Mouse (Mus musculus): Measurements from ENCODE around the gene Ctsd. TPM values are rescaled to one million over a fixed set of nuclear protein-coding genes. Genes with fewer than 3 reads are reported as not detected.

The Ctsd gene
- polyA plus RNA-seq, 1 experiment: 1,150 TPM

- Histone ChIP-seq H3K4me1 (ENCODE audit: control insufficient read depth, insufficient read depth, insufficient read length, low read length) (peaks cover 41% of the 10 kb centered on the region; the same call in 1 of the 2 replicates), H3K4me3 (ENCODE audit: insufficient read depth, low read depth, low read length) (no peak overlapping the region), H3K27ac (replicated peaks; ENCODE audit: low read depth, low read length) (0 out of 2 replicates have a peak overlapping the region, but pooled peaks have one; percentile 11)
Measured at GRCm38 (mm10) chr7:142391108-142391507, 3.3 kb upstream of the Ctsd start.

- H3K4me3 ChIP-seq (ENCODE audit: insufficient read depth, low read depth, low read length): no peak overlapping the region
- peak overlapping the region; percentile 2; the same call in 1 of the 2 replicates for H3K27ac ChIP-seq (replicated peaks; ENCODE audit: low read depth, low read length)
- peaks cover 45% of the 10 kb centered on the region for H3K4me1 ChIP-seq (ENCODE audit: control insufficient read depth, insufficient read depth, insufficient read length, low read length)
Measured at GRCm38 (mm10) chr7:142389961-142390650, 2.3 kb upstream of the Ctsd start.

DNA sequence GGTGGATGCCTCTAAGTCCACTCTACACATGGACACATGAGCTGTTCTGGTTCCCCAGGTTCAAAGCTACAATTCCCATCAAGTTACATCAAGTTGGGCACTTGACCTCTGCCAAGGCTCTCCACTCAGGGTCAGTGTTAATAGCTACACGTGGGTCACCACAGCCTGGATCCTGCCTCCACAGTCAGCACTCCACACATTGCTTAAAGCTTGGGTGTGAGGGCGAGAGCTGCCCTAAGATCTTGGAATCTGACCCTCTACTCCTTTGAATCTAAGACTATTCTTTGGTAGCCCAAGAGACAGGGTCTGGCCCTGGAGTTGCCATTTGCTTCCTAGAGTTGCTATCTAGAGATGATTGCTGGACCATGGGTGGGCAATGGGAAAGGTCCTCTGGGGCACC, 902 bp upstream of the Ctsd start:
- Histone ChIP-seq H3K27ac (replicated peaks; ENCODE audit: low read depth, low read length) (no peak overlapping the region), H3K4me1 (ENCODE audit: control insufficient read depth, insufficient read depth, insufficient read length, low read length) (peaks cover 33% of the 10 kb centered on the region), H3K4me3 (ENCODE audit: insufficient read depth, low read depth, low read length) (no peak overlapping the region)

- H3K27ac ChIP-seq (replicated peaks; ENCODE audit: low read depth, low read length): peak overlapping the region; percentile 51; the same call in 1 of the 2 replicates
- peak overlapping the region; percentile 94 for H3K4me3 ChIP-seq (ENCODE audit: insufficient read depth, low read depth, low read length)
- peaks cover 27% of the 10 kb centered on the region for H3K4me1 ChIP-seq (ENCODE audit: control insufficient read depth, insufficient read depth, insufficient read length, low read length)
Measured at GRCm38 (mm10) chr7:142388198-142388597, 360 bp upstream of the Ctsd start.

GRCm38 (mm10) chr7:142386621-142387201, 1.1 kb downstream of the Ctsd start:
- Histone ChIP-seq H3K4me1 (ENCODE audit: control insufficient read depth, insufficient read depth, insufficient read length, low read length) (peaks cover 18% of the 10 kb centered on the region), H3K27ac (replicated peaks; ENCODE audit: low read depth, low read length) (peak overlapping the region; percentile 90)

DNA sequence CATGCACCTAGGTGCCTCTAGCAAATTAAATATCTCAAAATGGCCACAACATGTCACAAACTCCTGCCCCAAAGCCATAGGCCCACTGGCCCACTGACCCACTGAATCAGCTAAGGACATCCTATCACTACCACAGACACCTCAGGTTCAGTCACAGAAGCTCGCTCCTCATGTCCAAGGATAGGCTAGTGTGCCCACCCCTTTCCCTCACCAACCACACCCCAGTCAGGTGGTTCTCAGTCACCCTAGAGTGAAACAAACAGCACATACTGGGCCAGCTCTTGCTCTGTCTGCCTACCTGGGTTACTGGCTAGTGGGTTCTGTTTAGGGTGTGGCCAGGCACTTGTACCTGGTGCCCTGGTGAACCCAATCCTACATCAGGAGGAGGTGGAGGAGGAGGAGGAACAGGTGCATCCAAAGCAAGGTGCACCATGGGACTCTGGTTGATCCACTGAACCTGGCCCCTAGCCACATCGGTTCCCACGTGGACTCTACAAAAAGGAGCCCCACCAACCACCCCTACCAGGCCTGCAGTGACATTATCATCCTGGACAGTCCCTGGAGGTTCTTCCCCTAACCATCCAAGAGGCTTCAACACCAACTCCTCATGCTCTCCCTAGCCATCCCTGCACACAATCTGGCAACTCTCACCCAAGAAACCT, 2.0 kb downstream of the Ctsd start:
- peak overlapping the region; percentile 94 for H3K4me3 ChIP-seq (ENCODE audit: insufficient read depth, low read depth, low read length)
- peak overlapping the region; percentile 46 for H3K27ac ChIP-seq (replicated peaks; ENCODE audit: low read depth, low read length)

More at GRCm38 (mm10) chr7:142386621-142387201, 1.1 kb downstream of the Ctsd start:
- H3K4me3 ChIP-seq (ENCODE audit: insufficient read depth, low read depth, low read length): peak overlapping the region; percentile 94

GRCm38 (mm10) chr7:142384306-142384705, 3.5 kb downstream of the Ctsd start:
- peak overlapping the region; percentile 24 for H3K4me3 ChIP-seq (ENCODE audit: insufficient read depth, low read depth, low read length)
- H3K27ac ChIP-seq (replicated peaks; ENCODE audit: low read depth, low read length): peak overlapping the region; percentile 65

More for the DNA sequence above, 2.0 kb downstream of the Ctsd start:
- H3K4me1 ChIP-seq (ENCODE audit: control insufficient read depth, insufficient read depth, insufficient read length, low read length): peaks cover 12% of the 10 kb centered on the region

GRCm38 (mm10) chr7:142382567-142382966, 5.3 kb downstream of the Ctsd start, which contains the start of gene Gm49369:
Gene Gm49369 (minus strand): TSS chr7:142382667.
- no peak within 1 kb of the TSS for H3K27ac ChIP-seq (replicated peaks; ENCODE audit: low read depth, low read length)
- H3K4me3 ChIP-seq (ENCODE audit: insufficient read depth, low read depth, low read length): no peak within 1 kb of the TSS

More at GRCm38 (mm10) chr7:142384306-142384705, 3.5 kb downstream of the Ctsd start:
- peaks cover 12% of the 10 kb centered on the region for H3K4me1 ChIP-seq (ENCODE audit: control insufficient read depth, insufficient read depth, insufficient read length, low read length)

GRCm38 (mm10) chr7:142381175-142381574, 6.7 kb downstream of the Ctsd start:
- Histone ChIP-seq H3K4me3 (ENCODE audit: insufficient read depth, low read depth, low read length) (no peak overlapping the region), H3K4me1 (ENCODE audit: control insufficient read depth, insufficient read depth, insufficient read length, low read length) (peaks cover 11% of the 10 kb centered on the region), H3K27ac (replicated peaks; ENCODE audit: low read depth, low read length) (no peak overlapping the region)

More at GRCm38 (mm10) chr7:142382567-142382966, 5.3 kb downstream of the Ctsd start, which contains the start of gene Gm49369:
- H3K4me1 ChIP-seq (ENCODE audit: control insufficient read depth, insufficient read depth, insufficient read length, low read length): peaks cover 12% of the 10 kb centered on the region

DNA sequence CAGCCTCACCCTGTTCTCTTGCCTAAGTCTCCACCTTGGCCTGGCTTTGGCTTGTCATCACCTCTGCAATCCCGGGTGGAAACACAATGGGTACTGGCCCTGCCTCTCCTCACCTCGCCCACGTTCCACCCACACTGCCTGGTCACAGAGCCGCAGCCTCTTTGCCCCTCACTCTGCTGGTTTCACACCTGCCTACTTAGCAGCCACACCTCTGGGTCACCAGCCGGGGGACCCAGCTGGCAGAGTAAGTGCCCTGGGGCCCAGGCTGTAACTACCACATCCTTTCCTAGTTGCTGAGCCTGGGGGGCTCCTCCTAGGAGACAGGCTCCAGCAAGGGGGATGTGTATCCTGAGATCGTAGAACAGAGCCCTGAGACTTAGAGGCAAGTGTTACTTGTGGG, 8.7 kb downstream of the Ctsd start:
- Histone ChIP-seq H3K4me1 (ENCODE audit: control insufficient read depth, insufficient read depth, insufficient read length, low read length) (peaks cover 4% of the 10 kb centered on the region; the same call in 1 of the 2 replicates), H3K27ac (replicated peaks; ENCODE audit: low read depth, low read length) (no peak overlapping the region), H3K4me3 (ENCODE audit: insufficient read depth, low read depth, low read length) (no peak overlapping the region)

- peaks cover 4% of the 10 kb centered on the region; the same call in 1 of the 2 replicates for H3K4me1 ChIP-seq (ENCODE audit: control insufficient read depth, insufficient read depth, insufficient read length, low read length)
- H3K27ac ChIP-seq (replicated peaks; ENCODE audit: low read depth, low read length): no peak overlapping the region
- no peak overlapping the region for H3K4me3 ChIP-seq (ENCODE audit: insufficient read depth, low read depth, low read length)
Measured at GRCm38 (mm10) chr7:142377233-142377925, 10.5 kb downstream of the Ctsd start.

DNA sequence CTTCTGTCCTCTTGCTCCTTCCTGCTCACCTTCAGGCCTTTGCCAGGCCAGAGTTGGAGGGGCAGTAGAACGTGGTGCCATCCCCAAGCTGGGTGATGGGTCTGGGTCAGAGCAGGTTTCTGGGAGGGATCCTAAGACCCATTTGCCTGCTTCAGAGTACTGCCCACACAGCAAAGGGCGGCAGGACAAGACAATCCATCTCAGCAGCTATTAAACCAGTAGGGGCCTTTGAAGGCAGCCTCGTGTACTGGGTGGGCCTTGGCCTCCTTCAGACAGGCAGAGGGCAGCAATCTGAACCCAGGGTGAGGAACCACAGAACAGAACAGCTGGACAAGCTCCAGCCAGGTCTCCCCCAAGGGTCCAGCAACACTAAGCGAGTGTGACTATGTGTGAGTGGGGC, 11.7 kb downstream of the Ctsd start:
- Histone ChIP-seq H3K4me3 (ENCODE audit: insufficient read depth, low read depth, low read length) (no peak overlapping the region), H3K27ac (replicated peaks; ENCODE audit: low read depth, low read length) (no peak overlapping the region), H3K4me1 (ENCODE audit: control insufficient read depth, insufficient read depth, insufficient read length, low read length) (peaks cover 4% of the 10 kb centered on the region; the same call in 1 of the 2 replicates)

- Histone ChIP-seq H3K4me1 (ENCODE audit: control insufficient read depth, insufficient read depth, insufficient read length, low read length) (peaks cover 4% of the 10 kb centered on the region; the same call in 1 of the 2 replicates), H3K4me3 (ENCODE audit: insufficient read depth, low read depth, low read length) (no peak overlapping the region), H3K27ac (replicated peaks; ENCODE audit: low read depth, low read length) (no peak overlapping the region)
Measured at GRCm38 (mm10) chr7:142375261-142375724, 12.5 kb downstream of the Ctsd start.

DNA sequence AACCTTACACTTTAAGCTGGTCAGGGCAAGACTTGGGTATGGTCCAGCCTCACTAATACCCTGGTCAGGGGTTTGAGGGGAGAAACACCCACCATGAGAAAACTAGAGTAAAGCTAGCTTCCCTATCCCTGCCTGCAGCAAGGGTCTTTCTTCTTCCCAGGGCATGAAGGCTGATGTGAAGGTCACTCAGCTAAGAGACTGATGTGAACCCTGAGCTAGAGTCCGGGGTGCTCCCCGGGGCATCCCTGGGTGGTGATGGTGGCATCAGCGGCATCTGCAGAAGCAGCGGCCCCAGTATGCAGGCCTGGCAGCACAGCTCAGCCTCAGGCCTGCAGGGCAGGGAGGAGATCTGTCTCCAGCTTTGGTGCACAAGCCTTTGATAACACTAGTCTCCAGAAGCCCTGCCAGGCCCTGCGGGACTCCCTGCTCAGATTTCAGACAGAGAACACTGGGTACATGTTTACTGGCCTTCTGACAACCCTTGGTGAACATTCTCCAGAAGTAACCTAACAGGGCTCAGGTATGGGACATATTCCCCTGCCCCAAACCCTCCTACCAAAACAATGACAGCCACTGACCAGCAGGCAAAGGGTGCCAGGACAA, 13.3 kb downstream of the Ctsd start:
- Histone ChIP-seq H3K4me3 (ENCODE audit: insufficient read depth, low read depth, low read length) (no peak overlapping the region), H3K27ac (replicated peaks; ENCODE audit: low read depth, low read length) (no peak overlapping the region), H3K4me1 (ENCODE audit: control insufficient read depth, insufficient read depth, insufficient read length, low read length) (peaks cover 6% of the 10 kb centered on the region)

Data from brown adipose tissue, adult 24 weeks (tissue).